Comparison of ENCODE assay signal across 19 mouse cellular contexts in genomic region chrX:101973028-101973427, GRCm38 (mm10).
"Had no signal": no experiment of that assay in that cellular context is flagged by ENCODE, and none has a peak within 500 bp of the region (broad histone marks: within the 10 kb centered on the region; RNA-seq: fewer than 3 reads in every experiment).

No protein-coding gene starts in this region.

- H3K4me2 ChIP-seq: lung, embryonic 14.5 days; midbrain, embryonic 12.5 days; neural tube, embryonic 13.5 days; neural tube, embryonic 15.5 days had no signal

- H3K36me3 ChIP-seq: midbrain, embryonic 10.5 days; midbrain, embryonic 12.5 days; neural tube, embryonic 13.5 days; neural tube, embryonic 15.5 days had no signal

- H3K9ac ChIP-seq: lung, embryonic 14.5 days; midbrain, embryonic 12.5 days; neural tube, embryonic 13.5 days; neural tube, embryonic 15.5 days had no signal

- H3K27ac ChIP-seq: midbrain, embryonic 10.5 days; midbrain, embryonic 12.5 days; neural tube, embryonic 13.5 days; neural tube, embryonic 15.5 days had no signal

- H3K4me1 ChIP-seq: midbrain, embryonic 10.5 days; midbrain, embryonic 12.5 days; neural tube, embryonic 13.5 days; neural tube, embryonic 15.5 days had no signal

- ATAC-seq: midbrain, embryonic 16.5 days had no signal

- H3K4me3 ChIP-seq: midbrain, embryonic 10.5 days; midbrain, embryonic 12.5 days; myocyte; neural tube, embryonic 13.5 days; neural tube, embryonic 15.5 days had no signal

- DNase-seq: lung, adult 18-20 months; lung, embryonic 14.5 days; lung, postnatal 10 days; lung, postnatal 4 days; midbrain, embryonic 14.5 days; retina, postnatal 1 day; right cerebral cortex, adult 18-20 months; right cerebral cortex, postnatal 25 days; right cerebral cortex, postnatal 4 days; spleen, adult 18-20 months; thymus, adult 18-20 months; thymus, postnatal 14 days; thymus, postnatal 36 days had no signal

- H3K9me3 ChIP-seq: midbrain, embryonic 10.5 days; midbrain, embryonic 12.5 days; neural tube, embryonic 13.5 days; neural tube, embryonic 15.5 days had no signal
